Comparison of ENCODE assay signal across 8 mouse cellular contexts in genomic region chr1:138085810-138086209, GRCm38 (mm10).
DNase-seq lines count a peak whose midpoint lies in the region; ATAC-seq and TF ChIP-seq lines count a peak whose summit lies in the region.

No protein-coding gene starts in this region.

- no peaks in the 10 kb centered on the region for H3K9me3 ChIP-seq in liver, embryonic 14.5 days (ENCODE audit: control insufficient read depth, low read length)

- no peak overlapping the region for H3K27ac ChIP-seq in liver, embryonic 14.5 days

- no peak overlapping the region for H3K4me3 ChIP-seq in liver, embryonic 14.5 days (ENCODE audit: insufficient read depth in 1 of 2, low read depth in 2 of 2, low read length in 2 of 2)

- 19% methylated on average over 1 of the region's 1 CpGs for WGBS in liver, embryonic 14.5 days (ENCODE audit: insufficient replicate concordance)

- ATAC-seq in liver, embryonic 14.5 days (ENCODE audit: insufficient read depth), result no peak

- intact Hi-C loops in left cerebral cortex, postnatal 14 days (cut with DNase I), result no loop called here
- intact Hi-C loops in left cerebral cortex, postnatal 36 days (cut with DNase I), result no loop called here

- no peak for TF ChIP-seq EP300 in liver, embryonic 14.5 days (IDR thresholded peaks at IDR 0.05; ENCODE audit: low read depth)

- no peak overlapping the region for H3K9ac ChIP-seq in liver, embryonic 14.5 days (replicated peaks)

- TF ChIP-seq CTCF in liver, embryonic 14.5 days (IDR thresholded peaks at IDR 0.05; ENCODE audit: low read depth), result peak; percentile 45

- no peaks in the 10 kb centered on the region for H3K36me3 ChIP-seq in liver, embryonic 14.5 days (replicated peaks; ENCODE audit: control insufficient read depth, insufficient read depth, low read depth)

- H3K27me3 ChIP-seq in liver, embryonic 14.5 days (ENCODE audit: control insufficient read depth, insufficient read depth, low read length), result no peaks in the 10 kb centered on the region

- H3K4me2 ChIP-seq in liver, embryonic 14.5 days (ENCODE audit: low read depth), result no peak overlapping the region

- no peaks in the 10 kb centered on the region for H3K4me1 ChIP-seq in liver, embryonic 14.5 days (replicated peaks; ENCODE audit: control insufficient read depth in 2 of 2, insufficient read depth in 2 of 2, low read length in 1 of 2)

- peak; percentile 11 to 54 for DNase-seq in adrenal gland, adult (ENCODE audit: inconsistent age in 2 of 2, low spot score in 1 of 2)
- no peak for DNase-seq in adrenal gland, adult 18-20 months (ENCODE audit: low spot score in 2 of 2)
- peak; percentile 31 to 36 for DNase-seq in left cerebral cortex, postnatal 14 days (ENCODE audit: low spot score in 2 of 2)
- DNase-seq in left cerebral cortex, postnatal 36 days (ENCODE audit: low spot score in 2 of 2), result no peak
- DNase-seq in adrenal gland, adult 8-10 months, result peak; percentile 1
- DNase-seq in frontal cortex, postnatal 36 days (ENCODE audit: low spot score in 2 of 2), result peak; percentile 14 to 29
- no peak for DNase-seq in liver, embryonic 14.5 days (ENCODE audit: low read depth in 3 of 3, low spot score in 3 of 3)
- peak; percentile 5 for DNase-seq in yolk sac, embryonic 10.5 days (ENCODE audit: low spot score)

Comparison
In these comparisons a context has a peak if more than half of its experiments do, and no peak if none do; other contexts are left out.
1. DNase-seq: peak in adrenal gland, adult (2 of 2), left cerebral cortex, postnatal 14 days (2 of 2), adrenal gland, adult 8-10 months (single experiment), frontal cortex, postnatal 36 days (2 of 2) and yolk sac, embryonic 10.5 days (single experiment); none in adrenal gland, adult 18-20 months (0 of 2), left cerebral cortex, postnatal 36 days (0 of 2) and liver, embryonic 14.5 days (0 of 3).